Mouse (Mus musculus) liver, embryonic 11.5 days (tissue): ENCODE measurements around the gene Cst13. TPM values are rescaled to one million over a fixed set of nuclear protein-coding genes. Genes with fewer than 3 reads are reported as not detected.

Source experiments
- ATAC-seq: fragments of 200-750 bp; cut with Nextera tagmentation; replicated peaks from 2 replicates; pipeline ENCODE4 v1.8.0; 2017; ENCODE audit warnings: moderate number of reproducible peaks, mild to moderate bottlenecking, moderate TSS enrichment, moderate library complexity; ENCODE audit not compliant: low FRiP score
- DNase-seq: peaks from one replicate; pipeline ENCODE4 v3.0.0-alpha.2; 2017; ENCODE audit warnings: low spot score
- H3K27ac ChIP-seq: fragments of 300-500 bp; sonication (generic); 2 replicates; pipeline ENCODE4 v1.5.1; 2014; ENCODE audit warnings: mild to moderate bottlenecking, low read depth, low read length, control low read depth
- H3K27me3 ChIP-seq: fragments of 300-500 bp; sonication (generic); replicated peaks from 2 replicates; pipeline ENCODE4 v1.6.1; 2014; ENCODE audit warnings: low read length, mixed read lengths; ENCODE audit not compliant: control insufficient read depth, insufficient read depth
- H3K36me3 ChIP-seq: fragments of 300-500 bp; sonication (generic); 2 replicates; pipeline ENCODE4 v1.6.1; 2014; ENCODE audit warnings: mild to moderate bottlenecking, low read length, moderate library complexity, mixed read lengths; ENCODE audit not compliant: control insufficient read depth, insufficient read depth
- H3K4me1 ChIP-seq: fragments of 300-500 bp; sonication (generic); replicated peaks from 2 replicates; pipeline ENCODE4 v1.6.1; 2014; ENCODE audit warnings: low read length, mixed read lengths; ENCODE audit not compliant: control insufficient read depth, insufficient read depth
- H3K4me2 ChIP-seq: fragments of 300-500 bp; sonication (generic); 2 replicates; pipeline ENCODE4 v1.6.1; 2014; ENCODE audit warnings: mild to moderate bottlenecking, control low read depth, moderate library complexity
- H3K4me3 ChIP-seq: fragments of 300-500 bp; sonication (generic); 2 replicates; pipeline ENCODE4 v1.5.1; 2014; ENCODE audit warnings: low read depth, low read length, control low read depth
- H3K9ac ChIP-seq: fragments of 300-500 bp; sonication (generic); 2 replicates; pipeline ENCODE4 v1.6.1; 2014; ENCODE audit warnings: low read depth, low read length, control low read depth
- H3K9me3 ChIP-seq: fragments of 300-500 bp; sonication (generic); 2 replicates; pipeline ENCODE4 v1.6.1; 2016; ENCODE audit warnings: low read length, inconsistent platforms, mixed read lengths; ENCODE audit not compliant: control insufficient read depth
- WGBS: fragments of 180-500 bp; shearing (Covaris S2); extraction: QIAGEN DNeasy Blood & Tissue Kit; methylation state at CpG from one replicate; pipeline ENCODE4 v1.1.7; 2014; 5-methylcytosine and 5-hydroxymethylcytosine counted together
- polyA plus RNA-seq: library from polyadenylated mRNA; unstranded; fragments of >200 nt; fragmentation: Nextera tagmentation; extraction: Ambion mirVana; gene quantifications from 2 replicates; pipeline ENCODE4 v1.2.1, GENCODE M21; 2014

Cst13 gene
- polyA plus RNA-seq, 1 experiment from 2014 or later: not detected

DNA sequence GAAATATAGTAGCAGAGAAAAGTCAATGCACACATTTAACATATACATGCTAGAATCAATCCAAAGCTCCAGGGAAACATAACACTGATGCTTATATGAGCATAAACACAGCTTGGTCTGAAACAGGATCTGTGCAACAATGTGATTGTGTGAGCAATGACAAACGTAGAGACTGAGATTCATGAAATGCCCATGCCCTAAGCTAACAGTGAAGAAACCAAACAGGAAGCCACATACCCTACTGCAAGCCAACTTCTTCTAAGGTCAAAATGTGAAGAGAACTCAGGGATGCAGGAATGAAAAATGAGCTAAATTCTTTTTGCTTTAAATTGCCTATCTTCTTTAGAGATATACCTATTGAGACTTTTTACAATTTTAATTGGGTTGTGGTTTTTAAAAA, 49.1 kb downstream of the Cst13 start:
- no peak overlapping the region for H3K4me2 ChIP-seq
- no peaks in the 10 kb centered on the region for H3K9me3 ChIP-seq
- 0 out of 2 replicates have a peak, but pooled peaks cover 2% of the 10 kb centered on the region for H3K36me3 ChIP-seq
- no peaks in the 10 kb centered on the region for H3K27me3 ChIP-seq
- no peak overlapping the region for H3K4me3 ChIP-seq
- H3K27ac ChIP-seq: no peak overlapping the region
- H3K9ac ChIP-seq: no peak overlapping the region
- no peak for ATAC-seq
- DNase-seq: no peak
- peaks cover 9% of the 10 kb centered on the region for H3K4me1 ChIP-seq
- 58% methylated on average over 1 of the region's 1 CpGs for WGBS

DNA sequence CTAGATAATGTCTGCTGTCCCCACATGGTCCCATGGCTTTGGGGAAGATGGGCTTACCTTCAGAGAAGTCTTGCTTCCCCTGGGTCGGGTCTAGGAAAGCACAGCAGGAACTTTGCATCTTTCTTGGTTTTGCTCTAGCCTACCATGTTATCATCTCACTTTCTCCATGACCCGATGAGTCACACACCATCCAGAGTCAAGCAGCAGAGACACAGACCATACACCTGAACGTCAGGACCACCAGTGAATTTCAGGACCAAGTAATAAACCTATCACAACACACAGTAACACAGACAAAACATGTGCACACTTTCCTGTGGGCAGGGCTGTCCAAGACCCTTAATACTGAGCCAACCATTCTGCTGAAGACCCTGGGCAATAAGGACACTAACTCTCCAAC, 50.6 kb downstream of the Cst13 start:
- WGBS: 77% methylated on average over 3 of the region's 3 CpGs
- H3K4me1 ChIP-seq: peaks cover 14% of the 10 kb centered on the region
- DNase-seq: no peak
- H3K36me3 ChIP-seq: 0 out of 2 replicates have a peak, but pooled peaks cover 2% of the 10 kb centered on the region
- H3K27ac ChIP-seq: no peak overlapping the region
- no peak for ATAC-seq
- H3K9ac ChIP-seq: no peak overlapping the region
- no peaks in the 10 kb centered on the region for H3K27me3 ChIP-seq
- H3K4me3 ChIP-seq: no peak overlapping the region
- H3K4me2 ChIP-seq: no peak overlapping the region
- H3K9me3 ChIP-seq: no peaks in the 10 kb centered on the region

DNA sequence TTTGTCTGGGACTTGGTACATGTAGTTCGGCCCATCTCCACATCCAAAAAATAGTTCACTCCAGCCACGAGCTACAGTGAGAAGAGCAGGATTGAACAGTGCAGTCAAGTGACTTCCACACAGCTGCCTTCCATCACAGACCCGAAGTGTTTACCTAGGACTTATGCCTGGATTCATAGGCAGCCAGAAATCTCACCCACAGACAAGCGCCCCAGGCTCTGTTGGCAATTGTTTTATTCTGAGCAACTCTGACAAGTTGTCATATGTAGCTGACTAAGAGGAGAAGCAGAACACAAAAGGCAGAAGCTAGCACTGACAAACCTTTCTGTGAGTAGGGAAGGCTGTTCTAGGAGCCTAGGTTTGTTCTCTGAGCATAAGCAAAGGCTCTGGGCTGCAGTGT, 53.0 kb downstream of the Cst13 start:
- no peak overlapping the region; the same call in 1 of the 2 replicates for H3K4me2 ChIP-seq
- no peak for DNase-seq
- H3K36me3 ChIP-seq: 0 out of 2 replicates have a peak, but pooled peaks cover 2% of the 10 kb centered on the region
- WGBS: 79% methylated on average over 4 of the region's 4 CpGs
- peaks cover 14% of the 10 kb centered on the region for H3K4me1 ChIP-seq
- no peak overlapping the region for H3K27ac ChIP-seq
- no peaks in the 10 kb centered on the region for H3K27me3 ChIP-seq
- H3K9me3 ChIP-seq: no peaks in the 10 kb centered on the region
- no peak overlapping the region for H3K9ac ChIP-seq
- no peak for ATAC-seq
- no peak overlapping the region for H3K4me3 ChIP-seq

DNA sequence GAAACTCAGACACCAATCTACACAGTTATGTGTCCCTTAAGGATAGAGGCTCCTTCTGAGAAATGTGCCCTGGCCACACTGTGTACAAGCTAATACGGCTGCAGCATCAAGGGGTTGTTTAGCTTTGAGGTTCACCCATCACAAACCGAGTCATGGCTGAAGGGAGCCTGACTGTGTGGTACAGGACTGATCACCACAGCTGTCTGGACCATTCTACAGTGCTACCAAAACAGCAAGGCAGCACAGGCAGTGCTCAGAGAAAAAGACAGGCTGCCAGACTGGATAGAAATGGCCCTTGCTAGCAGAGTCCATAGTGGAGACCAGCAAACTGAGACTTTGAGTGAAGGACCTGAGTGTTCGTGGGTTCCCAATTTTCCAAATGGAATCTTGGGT, 54.3 kb downstream of the Cst13 start:
- Histone ChIP-seq H3K9ac (peak overlapping the region; percentile 69), H3K4me1 (peaks cover 17% of the 10 kb centered on the region), H3K9me3 (no peaks in the 10 kb centered on the region), H3K27me3 (no peaks in the 10 kb centered on the region), H3K27ac (no peak overlapping the region), H3K4me3 (peak overlapping the region; percentile 70), H3K36me3 (0 out of 2 replicates have a peak, but pooled peaks cover 2% of the 10 kb centered on the region), H3K4me2 (peak overlapping the region; percentile 66)
- WGBS: 38% methylated on average over 3 of the region's 3 CpGs
- ATAC-seq (no peak), DNase-seq (no peak)

DNA sequence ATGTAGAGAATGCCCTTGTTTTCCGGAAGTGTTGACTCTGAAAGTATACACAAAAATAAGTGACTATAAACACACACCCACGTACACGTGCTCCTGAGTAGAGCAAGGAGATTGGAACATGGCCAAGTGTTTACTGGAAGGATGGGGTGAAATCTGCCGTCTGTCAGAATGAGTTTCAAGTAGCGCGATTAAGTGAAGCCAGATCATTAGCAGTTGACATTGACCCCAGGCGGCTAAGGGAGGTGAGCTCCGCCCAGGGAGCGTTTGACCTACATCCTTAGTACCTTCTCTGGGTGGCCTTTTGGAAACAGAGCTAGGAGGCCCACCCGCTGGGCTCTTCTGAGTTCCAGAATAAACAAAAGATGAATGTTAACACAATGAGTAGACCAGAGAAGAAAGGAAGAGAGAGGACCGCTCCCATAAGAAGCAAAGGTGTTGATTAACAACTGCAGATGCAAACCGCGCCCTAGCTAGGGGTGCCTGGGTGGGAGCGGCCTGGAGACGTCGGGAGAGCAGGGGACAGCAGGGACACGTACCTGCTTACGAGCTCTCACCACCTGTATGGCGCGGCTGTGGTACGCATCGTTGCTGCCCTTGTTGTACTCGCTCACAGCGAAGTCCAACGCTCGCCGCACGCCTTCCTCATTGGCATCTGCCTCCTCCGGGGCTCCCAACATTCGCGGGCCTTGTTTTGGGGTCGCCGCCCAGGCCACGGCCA, 54.9 kb downstream of the Cst13 start:
- Histone ChIP-seq H3K4me1 (peaks cover 17% of the 10 kb centered on the region), H3K9me3 (no peaks in the 10 kb centered on the region)
- DNase-seq: no peak

DNA sequence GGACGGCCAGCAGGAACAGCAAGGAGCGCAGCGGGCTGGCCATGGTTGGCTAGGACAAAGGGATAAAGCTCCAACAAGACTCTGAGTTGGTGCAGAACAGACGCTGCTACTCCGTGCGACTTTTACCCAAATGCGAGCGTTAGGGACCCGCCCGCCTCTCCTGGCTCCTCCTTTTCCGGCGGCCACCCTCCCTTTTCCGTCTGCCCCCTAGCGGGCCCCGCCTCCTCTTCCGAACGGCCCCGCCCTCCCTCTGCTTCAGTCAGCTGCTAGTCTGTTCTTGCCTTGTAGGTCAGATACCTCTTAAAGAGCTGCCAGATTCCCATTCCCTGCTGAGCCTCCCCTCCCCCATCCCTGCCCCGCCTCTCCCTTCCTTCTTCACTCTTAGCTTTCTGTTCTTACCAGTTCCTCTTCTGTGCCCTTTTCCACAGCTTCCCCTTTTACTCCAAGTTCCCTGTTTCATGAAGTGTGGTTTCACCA, 55.5 kb downstream of the Cst13 start, which contains the start of gene Cst3:
Gene Cst3 (minus strand): TSS at position 358 of the 477 bp plus-strand sequence.
- Histone ChIP-seq H3K4me1 (peaks cover 17% of the 10 kb centered on the region), H3K27me3 (no peaks in the 10 kb centered on the region), H3K27ac (peak within 1 kb of the TSS; percentile 51), H3K9me3 (no peaks in the 10 kb centered on the region), H3K36me3 (0 out of 2 replicates have a peak, but pooled peaks cover 2% of the 10 kb centered on the region), H3K4me3 (peak within 1 kb of the TSS; percentile 70), H3K9ac (peak within 1 kb of the TSS; percentile 69), H3K4me2 (peak within 1 kb of the TSS; percentile 66)
- WGBS: under 1% methylated on average over 17 of the region's 19 CpGs
- peak; percentile 97 for ATAC-seq
- peak; percentile 89 for DNase-seq

More for the DNA sequence above, 54.9 kb downstream of the Cst13 start:
- peak overlapping the region; percentile 70 for H3K4me3 ChIP-seq
- H3K36me3 ChIP-seq: 0 out of 2 replicates have a peak, but pooled peaks cover 2% of the 10 kb centered on the region
- ATAC-seq: peak; percentile 71
- peak overlapping the region; percentile 69 for H3K9ac ChIP-seq
- H3K4me2 ChIP-seq: peak overlapping the region; percentile 66
- peak overlapping the region; percentile 51 for H3K27ac ChIP-seq
- no peaks in the 10 kb centered on the region for H3K27me3 ChIP-seq
- under 1% methylated on average over 34 of the region's 34 CpGs for WGBS

DNA sequence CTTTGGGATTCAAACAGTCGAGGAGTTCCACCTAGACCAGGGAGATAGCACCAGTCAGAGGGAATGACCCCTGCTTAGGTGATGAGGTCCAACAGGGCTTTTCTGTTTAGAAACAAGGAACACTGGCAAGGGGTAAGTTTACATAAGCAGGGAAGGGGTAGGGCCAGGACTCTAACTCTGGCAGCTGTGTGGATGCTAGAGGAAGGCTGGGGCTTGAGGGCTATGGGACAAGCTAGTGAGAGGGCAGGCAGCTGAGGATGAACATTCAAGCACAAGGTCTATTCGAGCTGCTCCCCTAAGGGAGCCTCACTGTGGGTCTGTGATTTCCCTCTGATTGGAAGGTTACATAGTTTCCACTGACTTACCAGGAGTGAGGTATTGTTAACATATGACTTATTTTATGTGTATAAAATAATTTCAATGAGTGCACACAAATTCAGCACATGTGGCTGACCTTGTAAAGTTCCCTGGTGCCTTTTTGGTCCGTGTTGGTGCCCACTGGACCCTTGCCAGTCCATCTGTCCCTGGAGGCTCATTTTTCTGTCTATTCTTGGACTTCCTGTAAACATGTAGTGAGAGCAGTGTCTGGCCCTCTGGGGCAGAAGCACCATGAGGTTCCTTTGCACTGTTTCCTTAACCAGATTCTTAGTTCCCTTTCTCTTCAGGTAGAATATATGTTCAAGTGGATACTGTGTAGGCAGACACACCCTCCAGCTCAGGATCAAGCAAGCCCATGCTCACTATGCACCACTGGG, 57.3 kb downstream of the Cst13 start:
- whole genome bisulfite sequencing: 29% methylated on average over 3 of the region's 3 CpGs
- H3K4me2 ChIP-seq: no peak overlapping the region
- peak overlapping the region; percentile 52 for H3K27ac ChIP-seq
- no peaks in the 10 kb centered on the region for H3K9me3 ChIP-seq
- H3K27me3 ChIP-seq: no peaks in the 10 kb centered on the region
- H3K4me3 ChIP-seq: no peak overlapping the region
- peaks cover 17% of the 10 kb centered on the region for H3K4me1 ChIP-seq
- DNase-seq: no peak
- H3K9ac ChIP-seq: no peak overlapping the region
- ATAC-seq: no peak
- no peaks in the 10 kb centered on the region for H3K36me3 ChIP-seq

DNA sequence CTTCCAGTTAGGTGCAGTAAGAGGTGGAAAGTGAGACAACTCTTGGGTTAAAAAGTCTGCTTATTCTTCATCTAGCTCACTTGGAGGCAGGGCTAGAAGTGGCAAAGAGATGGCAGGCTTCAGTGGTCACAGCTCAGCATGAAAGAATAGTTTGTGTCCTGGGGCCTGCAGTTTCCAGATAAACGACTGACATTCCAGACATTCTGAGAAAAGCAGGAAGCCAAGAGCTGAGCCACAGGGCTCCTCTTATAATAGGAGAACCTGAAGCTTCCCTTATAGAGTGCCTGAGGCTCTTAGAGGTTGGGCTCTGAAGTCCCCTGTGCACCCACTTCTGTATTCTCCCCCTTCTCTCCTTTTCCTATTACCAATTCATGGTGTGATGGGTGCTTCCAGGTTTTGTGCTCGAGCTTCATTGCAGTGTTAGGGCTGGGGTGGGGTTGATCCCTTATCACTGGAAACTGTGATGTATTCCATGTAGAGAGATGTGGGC, 58.8 kb downstream of the Cst13 start:
- DNase-seq: no peak
- no peak for ATAC-seq

More for the DNA sequence above, 58.8 kb downstream of the Cst13 start:
- no peaks in the 10 kb centered on the region for H3K36me3 ChIP-seq
- H3K9ac ChIP-seq: no peak overlapping the region
- H3K27ac ChIP-seq: no peak overlapping the region
- H3K27me3 ChIP-seq: no peaks in the 10 kb centered on the region
- H3K4me2 ChIP-seq: no peak overlapping the region
- 11% methylated on average over 2 of the region's 2 CpGs for WGBS
- no peak overlapping the region for H3K4me3 ChIP-seq
- H3K4me1 ChIP-seq: peaks cover 10% of the 10 kb centered on the region
- no peaks in the 10 kb centered on the region for H3K9me3 ChIP-seq
